Mouse (Mus musculus) kidney, embryonic 14.5 days (tissue): ENCODE results near the gene Trp73. TPM values are rescaled to one million over a fixed set of nuclear protein-coding genes. Genes with fewer than 3 reads are reported as not detected.

Experiments used
- ATAC-seq: fragments of 200-750 bp; cut with Nextera tagmentation; 2 replicates; pipeline ENCODE4 v1.8.0; 2017; ENCODE audit warnings: moderate number of reproducible peaks, mild to moderate bottlenecking, moderate TSS enrichment, moderate library complexity; ENCODE audit not compliant: low FRiP score, low TSS enrichment
- H3K27ac ChIP-seq: fragments of 300-500 bp; sonication (generic); 2 replicates; pipeline ENCODE4 v1.5.1; 2014; ENCODE audit warnings: low read depth, mild to moderate bottlenecking, low read length, moderate library complexity, mixed read lengths
- H3K27me3 ChIP-seq: fragments of 300-500 bp; sonication (generic); 2 replicates; pipeline ENCODE4 v1.6.1; 2014; ENCODE audit warnings: mild to moderate bottlenecking, low read length; ENCODE audit not compliant: control insufficient read depth, insufficient read depth
- H3K36me3 ChIP-seq: fragments of 300-500 bp; sonication (generic); 2 replicates; pipeline ENCODE4 v1.6.1; 2014; ENCODE audit warnings: low read length, mixed read lengths; ENCODE audit not compliant: control insufficient read depth, insufficient read depth
- H3K4me1 ChIP-seq: fragments of 300-500 bp; sonication (generic); 2 replicates; pipeline ENCODE4 v1.6.1; 2014; ENCODE audit warnings: low read length, mixed read lengths; ENCODE audit not compliant: control insufficient read depth, insufficient read depth
- H3K4me2 ChIP-seq: fragments of 300-500 bp; sonication (generic); replicated peaks from 2 replicates; pipeline ENCODE4 v1.6.1; 2014; ENCODE audit warnings: low read depth, mild to moderate bottlenecking, low read length
- H3K4me3 ChIP-seq: fragments of 300-500 bp; sonication (generic); 2 replicates; pipeline ENCODE4 v1.5.1; 2014; ENCODE audit warnings: mild to moderate bottlenecking, low read length
- H3K9ac ChIP-seq: fragments of 300-500 bp; sonication (generic); 2 replicates; pipeline ENCODE4 v1.6.1; 2014; ENCODE audit warnings: low read depth, mild to moderate bottlenecking, low read length, moderate library complexity
- H3K9me3 ChIP-seq: fragments of 300-500 bp; sonication (generic); 2 replicates; pipeline ENCODE4 v1.6.1; 2016; ENCODE audit warnings: low read length; ENCODE audit not compliant: control insufficient read depth
- WGBS: fragments of 180-500 bp; shearing (Covaris S2); extraction: QIAGEN DNeasy Blood & Tissue Kit; methylation state at CpG from one replicate; pipeline ENCODE4 v1.1.7; 2014; 5-methylcytosine and 5-hydroxymethylcytosine counted together
- polyA plus RNA-seq: library from polyadenylated mRNA; unstranded; fragments of >200 nt; fragmentation: Nextera tagmentation; extraction: Ambion mirVana; gene quantifications from 2 replicates; pipeline ENCODE4 v1.2.1, GENCODE M21; 2014

The Trp73 gene
- polyA plus RNA-seq = 0.23 and 0.80 TPM in 2 replicates

DNA sequence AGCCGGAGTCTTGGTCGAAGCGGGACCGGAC lies at the start of gene Trp73:
Gene Trp73, minus strand, starts transcription at position 27 of the 31 bp plus-strand sequence.
- Histone ChIP-seq H3K4me1 (peaks cover 19% of the 10 kb centered on the region), H3K27ac (no peak within 1 kb of the TSS), H3K27me3 (peaks cover 50% of the 10 kb centered on the region), H3K4me3 (peak within 1 kb of the TSS; percentile 50), H3K36me3 (no peaks in the 10 kb centered on the region), H3K9me3 (no peaks in the 10 kb centered on the region), H3K9ac (peak within 1 kb of the TSS; percentile 58), H3K4me2 (peak within 1 kb of the TSS; percentile 91)
- no CpG with 5 or more reads among the region's 4 CpGs for WGBS
- ATAC-seq = no peak

DNA sequence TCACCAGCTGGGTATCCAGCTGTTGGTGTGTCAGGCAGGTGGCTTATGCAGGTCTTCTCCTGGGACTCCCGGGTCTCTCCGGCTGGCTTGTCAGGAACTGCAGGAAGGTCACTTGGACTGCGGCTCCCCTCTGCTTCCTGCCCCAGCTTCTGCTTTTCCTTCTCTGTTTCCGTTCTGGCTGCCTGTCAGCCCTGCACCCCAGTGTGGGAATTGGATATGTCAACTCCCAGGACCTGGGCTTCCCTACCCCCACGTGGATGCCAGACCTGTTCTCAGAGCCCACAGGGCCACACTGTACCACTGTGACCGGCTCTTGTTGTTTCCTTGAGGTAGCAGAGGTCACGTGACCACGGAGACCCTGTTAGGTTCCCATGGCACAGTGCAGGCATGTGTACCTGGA lies 48.9 kb upstream of the Trp73 start:
- Histone ChIP-seq H3K4me2 (no peak overlapping the region), H3K4me3 (no peak overlapping the region), H3K9ac (no peak overlapping the region), H3K27me3 (no peaks in the 10 kb centered on the region), H3K36me3 (no peaks in the 10 kb centered on the region), H3K9me3 (no peaks in the 10 kb centered on the region), H3K4me1 (no peaks in the 10 kb centered on the region), H3K27ac (no peak overlapping the region)
- 51% methylated on average over 8 of the region's 8 CpGs for WGBS
- ATAC-seq = no peak

DNA sequence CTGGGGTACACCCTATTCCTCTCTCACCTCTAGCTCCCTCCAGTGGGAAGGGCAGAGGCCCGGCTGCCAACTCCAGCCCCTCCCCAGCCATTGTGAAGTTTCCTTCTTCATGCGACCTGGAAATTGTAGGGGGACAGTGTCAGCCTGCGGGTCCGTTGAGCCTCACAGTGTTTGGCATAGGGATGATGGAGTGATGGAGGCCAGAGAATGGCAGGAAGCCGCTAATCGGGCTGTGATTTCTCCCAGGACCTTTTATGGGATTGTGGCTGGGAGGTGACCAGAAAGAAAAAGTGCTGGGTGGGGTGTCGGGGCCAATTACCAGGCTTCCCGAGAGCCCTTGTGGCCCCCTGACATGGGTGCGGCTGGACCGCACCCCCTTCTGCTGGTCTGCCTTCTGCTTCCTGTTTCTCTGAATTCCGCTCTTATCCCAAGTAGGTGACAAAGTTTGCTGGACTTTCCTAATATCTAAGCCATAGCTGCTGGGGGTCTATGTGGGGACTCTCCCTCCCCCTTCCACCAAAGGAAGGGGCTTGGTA lies 46.1 kb upstream of the Trp73 start:
- no peak for ATAC-seq
- H3K27ac ChIP-seq = no peak overlapping the region
- no peak overlapping the region for H3K4me3 ChIP-seq
- H3K4me1 ChIP-seq = no peaks in the 10 kb centered on the region
- no peak overlapping the region for H3K4me2 ChIP-seq
- no peaks in the 10 kb centered on the region for H3K27me3 ChIP-seq
- WGBS = 47% methylated on average over 11 of the region's 11 CpGs
- no peaks in the 10 kb centered on the region for H3K36me3 ChIP-seq
- no peaks in the 10 kb centered on the region for H3K9me3 ChIP-seq
- H3K9ac ChIP-seq = no peak overlapping the region

DNA sequence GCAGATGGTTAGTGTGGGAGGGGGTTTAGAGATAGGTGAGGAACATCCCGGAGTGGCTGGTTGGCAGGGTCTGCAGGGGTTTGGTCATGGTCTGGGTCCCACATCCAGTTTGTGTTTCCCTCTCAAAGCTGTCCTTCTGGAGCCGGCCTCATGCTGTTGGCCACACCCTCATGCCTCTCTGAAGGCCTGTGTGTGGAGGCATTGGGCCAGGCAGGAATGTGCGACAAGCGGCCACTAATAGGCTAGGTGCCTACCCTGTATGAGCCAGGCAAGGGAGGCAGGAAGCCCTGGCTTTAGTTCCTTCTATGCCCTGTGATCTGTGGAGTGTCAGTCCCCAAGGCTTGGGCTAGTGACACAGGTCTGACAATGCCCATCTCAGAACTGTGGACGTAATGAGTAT lies 45.0 kb upstream of the Trp73 start:
- ATAC-seq = no peak
- 74% methylated on average over 5 of the region's 5 CpGs for WGBS
- Histone ChIP-seq H3K36me3 (no peaks in the 10 kb centered on the region), H3K9me3 (no peaks in the 10 kb centered on the region), H3K27me3 (no peaks in the 10 kb centered on the region), H3K4me3 (no peak overlapping the region), H3K9ac (no peak overlapping the region), H3K27ac (no peak overlapping the region), H3K4me2 (no peak overlapping the region), H3K4me1 (no peaks in the 10 kb centered on the region)

DNA sequence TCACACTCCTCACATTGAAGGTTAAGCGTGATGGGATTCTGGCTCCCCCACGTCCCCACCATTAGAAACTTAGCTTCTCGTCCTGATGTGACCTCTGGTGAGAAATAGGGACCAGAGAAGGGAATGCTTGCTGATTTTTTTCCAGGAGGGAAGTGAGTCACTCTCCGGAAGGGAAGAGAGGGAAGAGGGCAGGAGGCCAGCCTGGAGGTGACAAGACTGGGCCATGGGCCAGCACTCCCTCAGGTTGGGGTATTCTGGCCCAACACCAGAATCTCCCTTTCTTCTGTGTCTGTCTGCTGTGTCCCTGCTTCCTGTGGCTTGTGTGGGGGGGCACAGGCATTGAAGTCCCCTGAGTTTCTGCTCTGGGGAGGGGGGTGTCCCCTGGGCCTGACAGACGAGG lies 43.6 kb upstream of the Trp73 start:
- no peak for ATAC-seq
- H3K4me1 ChIP-seq = no peaks in the 10 kb centered on the region
- H3K4me3 ChIP-seq = no peak overlapping the region
- 57% methylated on average over 5 of the region's 5 CpGs for WGBS
- H3K9ac ChIP-seq = no peak overlapping the region
- H3K4me2 ChIP-seq = no peak overlapping the region
- no peaks in the 10 kb centered on the region for H3K36me3 ChIP-seq
- H3K27me3 ChIP-seq = no peaks in the 10 kb centered on the region
- no peak overlapping the region for H3K27ac ChIP-seq
- H3K9me3 ChIP-seq = no peaks in the 10 kb centered on the region

DNA sequence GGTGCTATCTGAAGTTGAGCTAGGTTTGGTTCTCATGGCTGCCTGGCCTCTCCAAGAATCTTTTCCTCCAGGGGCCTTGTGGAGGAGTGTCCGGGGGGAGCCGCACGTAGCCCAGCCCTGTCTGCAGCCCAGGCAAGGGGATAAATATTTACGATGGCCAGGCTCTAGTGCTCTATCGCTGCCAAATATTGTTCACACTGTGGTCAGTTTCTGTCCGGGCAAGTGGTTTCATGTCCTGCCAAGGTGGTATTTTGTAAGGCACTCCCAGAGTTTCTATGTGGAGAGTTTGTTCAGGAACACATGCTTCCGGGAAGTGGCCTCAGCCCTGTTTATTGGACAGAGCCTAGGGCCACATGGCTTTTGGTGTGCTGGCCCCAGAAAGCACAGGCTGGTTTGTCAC lies 41.0 kb upstream of the Trp73 start:
- Histone ChIP-seq H3K36me3 (no peaks in the 10 kb centered on the region), H3K27ac (no peak overlapping the region), H3K4me1 (no peaks in the 10 kb centered on the region), H3K4me2 (no peak overlapping the region), H3K9ac (no peak overlapping the region), H3K4me3 (no peak overlapping the region), H3K9me3 (no peaks in the 10 kb centered on the region), H3K27me3 (no peaks in the 10 kb centered on the region)
- WGBS = 49% methylated on average over 7 of the region's 7 CpGs
- ATAC-seq = no peak

DNA sequence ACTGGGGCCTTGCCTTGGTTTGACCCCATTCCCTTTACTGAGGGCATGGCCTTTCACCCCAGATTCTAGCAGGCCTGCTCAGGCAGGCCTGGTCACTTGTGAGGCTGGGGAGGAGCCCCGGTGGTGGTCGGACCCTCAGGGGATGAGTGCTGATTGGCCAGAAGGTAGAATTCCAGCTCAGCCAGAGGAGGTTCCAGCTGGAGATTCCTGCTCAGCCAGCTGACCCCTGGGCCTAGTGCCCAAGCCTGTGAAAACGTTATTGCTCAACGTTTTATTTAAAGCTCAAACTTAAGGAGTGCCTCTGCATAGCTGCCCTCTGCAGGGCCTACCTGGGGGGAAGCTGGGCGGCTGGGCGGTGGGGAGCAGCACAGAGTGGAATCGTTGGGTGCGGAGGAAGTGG lies 37.2 kb upstream of the Trp73 start:
- Histone ChIP-seq H3K4me3 (no peak overlapping the region), H3K9me3 (no peaks in the 10 kb centered on the region), H3K4me2 (no peak overlapping the region), H3K36me3 (no peaks in the 10 kb centered on the region), H3K27ac (no peak overlapping the region), H3K9ac (no peak overlapping the region), H3K4me1 (no peaks in the 10 kb centered on the region), H3K27me3 (peaks cover 5% of the 10 kb centered on the region; the same call in 1 of the 2 replicates)
- 60% methylated on average over 8 of the region's 8 CpGs for WGBS
- no peak for ATAC-seq

DNA sequence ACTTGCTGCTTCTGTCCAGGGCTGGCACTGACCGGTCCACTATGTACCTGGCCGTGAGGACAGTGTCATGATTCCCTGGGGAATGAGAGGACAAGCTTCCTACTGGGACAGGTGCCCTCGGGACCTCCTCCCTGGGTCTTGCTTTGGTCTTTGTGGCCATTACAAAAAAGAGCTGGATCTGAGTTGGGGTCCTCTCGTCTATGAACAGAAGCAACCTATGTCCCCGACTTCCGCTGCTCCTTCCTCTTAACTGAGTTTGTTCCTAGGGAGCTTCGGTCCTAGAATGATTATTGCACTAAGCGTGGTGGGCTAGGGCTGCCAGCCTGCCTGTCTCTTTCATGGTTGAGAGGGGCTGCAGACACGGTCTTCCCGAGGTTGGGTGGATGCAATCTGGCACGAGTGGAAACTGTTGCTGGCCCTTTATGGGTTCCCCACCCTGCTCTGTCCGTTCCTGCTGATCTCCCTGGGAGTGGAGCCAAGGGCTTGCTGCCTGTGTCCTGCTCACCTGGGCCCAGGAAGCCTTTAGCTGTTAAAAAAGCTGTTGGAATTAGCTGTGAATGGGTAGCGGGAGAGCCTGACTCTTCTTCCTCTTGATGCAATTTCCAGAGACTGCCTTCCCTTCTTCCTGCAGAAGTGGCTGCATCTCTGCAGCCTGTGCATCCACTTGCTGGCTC lies 32.1 kb upstream of the Trp73 start:
- peaks cover 34% of the 10 kb centered on the region for H3K27me3 ChIP-seq
- WGBS = 38% methylated on average over 13 of the region's 13 CpGs
- no peaks in the 10 kb centered on the region for H3K36me3 ChIP-seq
- H3K4me1 ChIP-seq = peaks cover 10% of the 10 kb centered on the region; the same call in 1 of the 2 replicates
- peak overlapping the region; percentile 57 for H3K4me3 ChIP-seq
- no peak for ATAC-seq
- H3K4me2 ChIP-seq = peak overlapping the region; percentile 97
- H3K9ac ChIP-seq = no peak overlapping the region
- no peak overlapping the region for H3K27ac ChIP-seq
- H3K9me3 ChIP-seq = no peaks in the 10 kb centered on the region

DNA sequence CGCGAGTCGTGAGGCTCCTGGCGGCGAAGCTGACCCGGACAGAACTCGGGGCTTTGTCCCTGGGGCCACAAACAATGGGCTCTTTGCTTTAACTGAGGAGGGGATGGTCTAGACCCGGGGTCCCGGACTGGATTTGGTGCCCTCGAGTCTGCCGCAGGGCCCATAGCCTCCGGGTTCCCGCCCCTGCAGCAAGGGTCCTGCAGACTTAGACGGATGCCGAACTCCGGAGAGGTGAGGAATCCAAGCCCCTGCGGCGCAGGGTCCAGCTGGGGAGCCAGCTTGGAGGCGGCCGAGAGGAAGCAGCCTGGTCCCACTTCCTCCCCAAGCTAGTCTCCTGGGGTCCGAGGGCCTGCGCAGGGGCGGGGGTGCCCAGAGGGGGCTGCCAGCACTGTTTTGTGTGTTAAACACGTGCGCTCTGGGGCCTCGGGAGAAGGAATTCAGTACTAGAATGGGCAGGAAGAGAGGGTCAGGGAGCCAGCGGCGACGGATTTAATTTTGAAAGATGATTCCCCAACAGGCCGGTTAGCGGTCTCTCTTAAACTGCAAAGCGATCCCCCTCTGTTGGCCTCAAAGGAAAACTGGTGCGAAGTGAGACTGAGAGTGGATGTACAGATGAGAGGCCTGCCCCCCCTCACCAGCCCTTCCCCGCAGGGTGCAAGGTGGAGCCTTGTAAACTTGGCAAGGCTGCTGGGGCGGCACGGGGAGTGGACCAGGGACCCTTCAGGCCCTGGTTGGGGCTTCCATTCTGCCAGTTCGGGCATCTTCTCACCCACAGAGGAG lies 31.3 kb upstream of the Trp73 start:
- peak overlapping the region; percentile 51 for H3K9ac ChIP-seq
- peaks cover 34% of the 10 kb centered on the region for H3K27me3 ChIP-seq
- peak overlapping the region; percentile 57 for H3K4me3 ChIP-seq
- H3K27ac ChIP-seq = no peak overlapping the region
- H3K4me1 ChIP-seq = peaks cover 10% of the 10 kb centered on the region; the same call in 1 of the 2 replicates
- peak; percentile 23; the same call in 1 of the 2 replicates for ATAC-seq
- no peaks in the 10 kb centered on the region for H3K9me3 ChIP-seq
- peak overlapping the region; percentile 97 for H3K4me2 ChIP-seq
- H3K36me3 ChIP-seq = no peaks in the 10 kb centered on the region
- WGBS = under 1% methylated on average over 37 of the region's 37 CpGs
